Mouse (Mus musculus) hindbrain, postnatal 0 days (tissue): ENCODE measurements around the gene Sulf2. TPM values are rescaled to one million over a fixed set of nuclear protein-coding genes. Genes with fewer than 3 reads are reported as not detected.
A peak's percentile ranks its signal among the peaks of the same experiment; 100 is the strongest.
"Not testable (repeated sequence)": the region's sequence is repeated elsewhere in the genome, so short reads cannot be mapped to it uniquely, and the experiment has no call there.

Source experiments
- ATAC-seq: fragments of 200-750 bp; cut with Nextera tagmentation; 2 replicates; pipeline ENCODE4 v1.8.0; 2017; ENCODE audit warnings: mild to moderate bottlenecking, moderate TSS enrichment, moderate library complexity
- DNase-seq: peaks from one replicate; pipeline ENCODE4 v3.0.0-alpha.2; 2015; ENCODE audit warnings: low spot score
- H3K27ac ChIP-seq: fragments of 300-500 bp; sonication (generic); 2 replicates; pipeline ENCODE4 v1.5.1; 2014; ENCODE audit warnings: mild to moderate bottlenecking
- H3K27me3 ChIP-seq: fragments of 300-500 bp; sonication (generic); 2 replicates; pipeline ENCODE4 v1.6.1; 2014; ENCODE audit warnings: low read length, mixed read lengths; ENCODE audit not compliant: insufficient read depth
- H3K36me3 ChIP-seq: fragments of 300-500 bp; sonication (generic); 2 replicates; pipeline ENCODE4 v1.6.1; 2014; ENCODE audit warnings: low read length, mixed read lengths; ENCODE audit not compliant: insufficient read depth
- H3K4me1 ChIP-seq: fragments of 300-500 bp; sonication (generic); 2 replicates; pipeline ENCODE4 v1.6.1; 2014; ENCODE audit warnings: antibody characterized with exemption, low read length, mixed read lengths; ENCODE audit not compliant: insufficient read depth
- H3K4me2 ChIP-seq: fragments of 300-500 bp; sonication (generic); 2 replicates; pipeline ENCODE4 v1.6.1; 2014; ENCODE audit warnings: low read depth, mild to moderate bottlenecking, low read length, moderate library complexity, mixed read lengths
- H3K4me3 ChIP-seq: fragments of 300-500 bp; sonication (generic); 2 replicates; pipeline ENCODE4 v1.5.1; 2014; ENCODE audit warnings: low read length
- H3K9ac ChIP-seq: fragments of 300-500 bp; sonication (generic); replicated peaks from 2 replicates; pipeline ENCODE4 v1.6.1; 2014; ENCODE audit warnings: mild to moderate bottlenecking, low read length, moderate library complexity, mixed read lengths
- H3K9me3 ChIP-seq: fragments of 300-500 bp; sonication (generic); 2 replicates; pipeline ENCODE4 v1.6.1; 2016; ENCODE audit warnings: low read length, mixed read lengths
- CTCF ChIP-seq: IDR thresholded peaks from 2 replicates; pipeline ENCODE4 v1.5.1; 2016; ENCODE audit warnings: antibody characterized with exemption, control low read depth, low read depth
- WGBS: fragments of 180-500 bp; shearing (Covaris S2); extraction: QIAGEN DNeasy Blood & Tissue Kit; methylation state at CpG from one replicate; pipeline ENCODE4 v1.1.7; 2014; 5-methylcytosine and 5-hydroxymethylcytosine counted together
- polyA plus RNA-seq: library from polyadenylated mRNA; unstranded; fragments of >200 nt; fragmentation: Nextera tagmentation; extraction: Ambion mirVana; gene quantifications from 2 replicates; pipeline ENCODE4 v1.2.1, GENCODE M21; 2015
- total RNA-seq: library from RNA; depleted of rRNA; stranded (reverse); fragments of >200 nt; gene quantifications from 2 replicates; pipeline ENCODE4 v1.2.3, GENCODE M21; 2014

Sulf2 gene
- total and polyA plus RNA-seq, 2 experiments from 2014 or later = 81.6 to 111 TPM

GRCm38 (mm10) chr2:166194112-166194758, 38.8 kb upstream of the Sulf2 start:
- 60% methylated on average over 16 of the region's 16 CpGs for WGBS
- Histone ChIP-seq H3K27ac (no peak overlapping the region), H3K4me3 (no peak overlapping the region), H3K27me3 (no peaks in the 10 kb centered on the region), H3K4me2 (no peak overlapping the region), H3K9me3 (no peaks in the 10 kb centered on the region), H3K36me3 (no peaks in the 10 kb centered on the region), H3K9ac (no peak overlapping the region), H3K4me1 (no peaks in the 10 kb centered on the region)
- ATAC-seq (no peak), DNase-seq (no peak)
- TF ChIP-seq CTCF = no peak

GRCm38 (mm10) chr2:166193509-166193908, 38.0 kb upstream of the Sulf2 start:
- Histone ChIP-seq H3K27ac (no peak overlapping the region), H3K4me1 (no peaks in the 10 kb centered on the region), H3K36me3 (no peaks in the 10 kb centered on the region), H3K9ac (no peak overlapping the region), H3K9me3 (no peaks in the 10 kb centered on the region), H3K4me2 (no peak overlapping the region), H3K27me3 (no peaks in the 10 kb centered on the region), H3K4me3 (no peak overlapping the region)
- DNase-seq = no peak
- ATAC-seq = no peak
- WGBS = 81% methylated on average over 3 of the region's 3 CpGs
- TF ChIP-seq CTCF = peak; percentile 20; the same call in 1 of the 2 replicates

GRCm38 (mm10) chr2:166190816-166191215, 35.4 kb upstream of the Sulf2 start:
- Histone ChIP-seq H3K4me1 (no peaks in the 10 kb centered on the region), H3K27ac (no peak overlapping the region), H3K4me3 (no peak overlapping the region), H3K9ac (no peak overlapping the region), H3K9me3 (no peaks in the 10 kb centered on the region), H3K27me3 (no peaks in the 10 kb centered on the region), H3K36me3 (no peaks in the 10 kb centered on the region), H3K4me2 (no peak overlapping the region)
- TF ChIP-seq CTCF = no peak
- 42% methylated on average over 8 of the region's 8 CpGs for WGBS
- ATAC-seq (no peak), DNase-seq (no peak)

GRCm38 (mm10) chr2:166189191-166189590, 33.7 kb upstream of the Sulf2 start:
- Histone ChIP-seq H3K9ac (no peak overlapping the region), H3K4me3 (no peak overlapping the region), H3K9me3 (no peaks in the 10 kb centered on the region), H3K4me2 (no peak overlapping the region), H3K27me3 (no peaks in the 10 kb centered on the region), H3K36me3 (no peaks in the 10 kb centered on the region), H3K27ac (no peak overlapping the region), H3K4me1 (no peaks in the 10 kb centered on the region)
- DNase-seq = no peak
- no peak for TF ChIP-seq CTCF
- no peak for ATAC-seq
- WGBS = 94% methylated on average over 11 of the region's 11 CpGs

GRCm38 (mm10) chr2:166187874-166188453, 32.5 kb upstream of the Sulf2 start:
- DNase-seq, H3K36me3 ChIP-seq: not testable (repeated sequence)
- 48% methylated on average over 8 of the region's 11 CpGs for WGBS

GRCm38 (mm10) chr2:166187319-166187718, 31.9 kb upstream of the Sulf2 start:
- not testable (repeated sequence) for H3K4me2 ChIP-seq, H3K9ac ChIP-seq, H3K27ac ChIP-seq, H3K4me3 ChIP-seq, H3K9me3 ChIP-seq, H3K27me3 ChIP-seq, ATAC-seq, H3K36me3 ChIP-seq, H3K4me1 ChIP-seq, DNase-seq
- WGBS = 28% methylated on average over 7 of the region's 8 CpGs

More at GRCm38 (mm10) chr2:166187874-166188453, 32.5 kb upstream of the Sulf2 start:
- not testable (repeated sequence) for H3K27ac ChIP-seq, H3K4me3 ChIP-seq, H3K9me3 ChIP-seq, H3K4me1 ChIP-seq, H3K27me3 ChIP-seq, ATAC-seq, H3K4me2 ChIP-seq, H3K9ac ChIP-seq

GRCm38 (mm10) chr2:166186244-166186948, 30.9 kb upstream of the Sulf2 start:
- no peaks in the 10 kb centered on the region for H3K27me3 ChIP-seq
- H3K4me1 ChIP-seq = no peaks in the 10 kb centered on the region
- TF ChIP-seq CTCF = no peak
- H3K9me3 ChIP-seq = no peaks in the 10 kb centered on the region
- H3K36me3 ChIP-seq = no peaks in the 10 kb centered on the region
- no peak overlapping the region for H3K4me2 ChIP-seq
- DNase-seq (no peak), ATAC-seq (no peak)
- no peak overlapping the region for H3K4me3 ChIP-seq
- 82% methylated on average over 16 of the region's 16 CpGs for WGBS
- no peak overlapping the region for H3K9ac ChIP-seq
- H3K27ac ChIP-seq = no peak overlapping the region
